Mouse (Mus musculus) right cerebral cortex, postnatal 10 days (tissue): ENCODE measurements around the gene Kat2b.
"Not testable (repeated sequence)": the region's sequence is repeated elsewhere in the genome, so short reads cannot be mapped to it uniquely, and the experiment has no call there.

Experiments
- DNase-seq, 2 experiments: peaks; one replicate each; pipeline ENCODE4 v3.0.0; 2021; ENCODE audit warnings: low spot score in 2 of 2

The Kat2b gene

DNA sequence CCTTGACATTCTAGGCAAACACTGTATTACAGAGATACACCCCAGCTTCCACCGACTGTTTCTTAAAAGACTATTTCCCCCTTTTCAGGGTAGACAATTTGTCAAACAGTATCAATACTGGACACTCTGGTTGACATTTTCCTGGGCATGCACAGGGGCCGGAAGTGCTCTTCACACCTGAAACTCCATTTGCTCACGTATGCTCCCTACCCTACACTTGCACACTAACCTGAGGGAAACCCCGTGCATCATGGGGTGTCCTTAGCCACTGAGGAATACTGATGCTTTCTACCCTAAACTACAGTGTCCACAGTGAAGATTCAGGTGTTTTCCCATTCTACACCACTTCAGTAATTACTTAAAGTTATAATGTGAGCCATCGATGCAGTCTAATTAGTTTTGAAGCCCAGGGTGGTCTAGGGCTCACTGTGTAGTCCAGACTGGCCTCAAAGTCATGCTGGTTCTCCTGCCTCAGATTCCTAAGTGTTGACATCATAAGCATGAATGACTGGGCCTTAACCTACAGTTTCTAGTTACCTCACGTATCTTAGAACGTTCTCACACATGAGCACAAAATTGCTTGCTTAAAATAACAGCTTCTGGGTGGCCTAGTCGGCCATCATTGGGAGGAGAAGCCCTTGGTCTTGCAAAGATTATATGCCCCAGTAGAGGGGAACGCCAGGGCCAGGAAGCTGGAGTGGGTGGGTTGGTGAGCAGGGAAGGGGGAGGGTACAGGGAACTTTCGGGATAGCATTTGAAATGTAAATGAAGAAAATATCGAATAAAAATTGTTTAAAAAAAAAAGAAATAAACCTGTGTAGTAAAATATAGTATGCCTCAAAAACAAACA lies 30.5 kb downstream of the Kat2b start:
- no peak for DNase-seq

DNA sequence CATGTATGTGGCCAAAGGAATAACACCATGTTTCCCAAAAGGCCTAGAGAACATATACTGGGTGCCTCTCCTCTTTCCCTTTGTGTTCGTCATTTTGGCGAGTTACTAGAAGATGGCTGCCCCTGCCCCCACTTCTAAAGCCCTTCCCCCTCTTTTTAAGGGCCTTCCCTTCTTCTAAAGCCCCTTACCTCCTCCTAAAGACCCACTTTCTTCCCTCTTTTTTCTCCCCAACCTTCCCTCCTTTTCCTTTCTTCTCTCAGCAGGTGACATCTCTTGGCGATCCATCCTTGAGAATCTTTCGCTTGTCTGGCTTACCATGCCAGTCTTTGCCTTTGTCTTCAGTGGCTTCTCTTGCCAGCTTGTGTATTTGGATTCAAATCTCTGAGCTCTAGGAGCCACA lies 31.9 kb downstream of the Kat2b start:
- DNase-seq = no peak

DNA sequence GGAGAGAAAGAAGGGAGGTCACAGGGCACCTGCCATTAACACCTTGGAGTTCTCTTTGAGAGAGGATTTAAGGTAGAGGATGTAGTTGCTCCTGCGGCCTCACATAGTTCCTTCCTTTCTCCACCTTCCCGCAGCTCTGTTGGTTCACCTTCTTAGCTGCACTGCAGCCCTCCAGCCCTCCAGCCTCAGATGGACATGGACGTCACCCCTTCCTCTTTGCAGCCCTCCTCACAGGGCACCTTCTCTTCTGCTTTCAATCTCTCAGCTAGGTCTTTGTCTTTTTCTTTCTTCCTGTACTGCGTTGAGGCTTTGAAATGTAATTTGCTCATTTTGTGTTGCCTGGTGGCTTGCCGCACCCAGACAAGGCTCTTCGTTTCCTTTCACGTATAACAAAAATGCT lies 36.6 kb downstream of the Kat2b start:
- not testable (repeated sequence) for DNase-seq

DNA sequence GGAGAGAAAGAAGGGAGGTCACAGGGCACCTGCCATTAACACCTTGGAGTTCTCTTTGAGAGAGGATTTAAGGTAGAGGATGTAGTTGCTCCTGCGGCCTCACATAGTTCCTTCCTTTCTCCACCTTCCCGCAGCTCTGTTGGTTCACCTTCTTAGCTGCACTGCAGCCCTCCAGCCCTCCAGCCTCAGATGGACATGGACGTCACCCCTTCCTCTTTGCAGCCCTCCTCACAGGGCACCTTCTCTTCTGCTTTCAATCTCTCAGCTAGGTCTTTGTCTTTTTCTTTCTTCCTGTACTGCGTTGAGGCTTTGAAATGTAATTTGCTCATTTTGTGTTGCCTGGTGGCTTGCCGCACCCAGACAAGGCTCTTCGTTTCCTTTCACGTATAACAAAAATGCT lies 39.4 kb downstream of the Kat2b start:
- not testable (repeated sequence) for DNase-seq

DNA sequence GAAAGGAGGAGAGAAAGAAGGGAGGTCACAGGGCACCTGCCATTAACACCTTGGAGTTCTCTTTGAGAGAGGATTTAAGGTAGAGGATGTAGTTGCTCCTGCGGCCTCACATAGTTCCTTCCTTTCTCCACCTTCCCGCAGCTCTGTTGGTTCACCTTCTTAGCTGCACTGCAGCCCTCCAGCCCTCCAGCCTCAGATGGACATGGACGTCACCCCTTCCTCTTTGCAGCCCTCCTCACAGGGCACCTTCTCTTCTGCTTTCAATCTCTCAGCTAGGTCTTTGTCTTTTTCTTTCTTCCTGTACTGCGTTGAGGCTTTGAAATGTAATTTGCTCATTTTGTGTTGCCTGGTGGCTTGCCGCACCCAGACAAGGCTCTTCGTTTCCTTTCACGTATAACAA lies 42.3 kb downstream of the Kat2b start:
- DNase-seq = not testable (repeated sequence)

DNA sequence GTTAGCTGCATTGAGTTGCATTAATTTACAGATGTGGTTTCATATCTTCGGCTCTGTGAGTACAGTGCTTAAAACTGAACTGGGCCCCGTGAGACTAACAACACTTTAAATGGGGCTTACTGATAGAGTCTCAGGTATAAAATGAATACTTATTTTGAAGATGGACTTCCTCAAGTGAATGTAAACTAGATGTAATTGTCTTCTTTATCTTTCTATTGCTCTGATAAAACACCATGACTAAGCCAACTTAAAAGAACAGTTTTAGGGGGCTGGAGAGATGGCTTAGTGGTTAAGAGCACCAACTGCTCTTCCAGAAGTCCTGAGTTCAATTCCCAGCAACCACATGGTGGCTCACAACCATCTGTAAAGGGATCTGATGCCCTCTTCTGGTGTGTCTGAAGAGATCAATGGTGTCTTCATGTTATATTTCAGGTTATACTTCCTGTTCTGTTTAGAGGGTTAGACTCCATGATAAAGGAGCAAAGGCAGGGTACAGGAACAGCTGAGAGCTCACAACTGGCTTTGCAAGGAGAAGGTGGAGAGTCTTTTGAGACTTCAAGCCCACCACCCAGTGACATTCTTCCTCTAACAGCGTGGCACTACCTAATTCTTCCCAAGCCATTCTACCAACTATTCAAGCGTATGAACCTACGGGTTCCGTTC lies 50.8 kb downstream of the Kat2b start:
- DNase-seq = no peak

DNA sequence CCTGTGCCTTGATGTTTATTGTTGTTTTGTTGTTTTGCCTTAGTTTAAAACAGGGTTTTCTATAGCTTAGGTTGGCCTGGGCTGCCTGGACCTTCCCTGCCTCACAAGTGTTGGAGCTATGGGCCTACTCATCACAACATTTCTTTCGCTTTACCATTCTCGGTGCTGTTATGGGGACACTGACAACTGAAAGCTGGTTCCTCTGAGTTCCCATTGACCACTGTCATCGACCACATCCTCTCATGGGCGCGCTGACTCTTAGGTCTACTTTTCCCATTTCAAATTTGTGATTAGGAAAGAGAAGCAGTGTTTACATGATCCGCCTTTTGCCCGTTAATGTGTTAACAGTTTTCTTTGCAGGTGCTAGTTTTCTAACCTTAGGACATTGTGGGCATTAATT lies 51.7 kb downstream of the Kat2b start:
- DNase-seq = no peak

DNA sequence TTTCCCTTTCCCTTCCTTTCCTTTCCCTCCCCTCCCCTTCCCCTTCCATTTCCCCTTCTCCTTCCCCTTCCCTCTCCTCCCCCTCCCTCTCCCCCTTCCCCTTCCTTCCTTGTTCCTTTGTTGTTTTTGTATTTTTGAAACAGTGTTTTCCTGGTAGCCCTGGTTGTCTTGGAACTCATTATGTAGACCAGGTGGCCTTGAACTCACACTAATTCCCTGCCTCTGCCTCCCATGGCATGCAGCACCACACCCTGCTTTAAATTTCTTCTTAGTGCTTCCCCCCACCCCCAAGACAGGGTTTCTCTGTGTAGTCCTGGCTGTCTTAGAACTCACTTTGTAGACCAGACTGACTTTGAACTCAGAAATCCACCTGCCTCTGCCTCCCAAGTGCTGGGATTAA lies 52.7 kb downstream of the Kat2b start:
- no peak for DNase-seq

DNA sequence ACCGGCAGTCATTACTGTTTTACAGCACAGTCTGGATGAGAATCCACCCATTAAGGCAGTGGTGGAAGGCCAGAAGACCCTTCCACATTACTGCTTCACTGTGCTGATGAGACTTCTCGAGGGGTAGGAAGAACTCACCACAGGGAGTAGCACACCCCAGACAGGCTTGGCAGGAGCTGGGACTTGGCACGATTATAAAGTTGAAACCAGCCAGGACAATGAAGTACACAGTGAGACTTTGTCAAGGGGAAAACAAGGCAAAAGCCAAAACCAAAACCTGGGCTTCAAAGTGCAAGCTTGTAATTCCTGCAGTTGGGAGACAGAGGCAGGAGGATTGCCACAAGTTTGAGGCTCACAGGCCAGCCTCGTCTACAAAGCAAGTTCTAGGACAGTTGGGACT lies 54.0 kb downstream of the Kat2b start:
- no peak for DNase-seq

DNA sequence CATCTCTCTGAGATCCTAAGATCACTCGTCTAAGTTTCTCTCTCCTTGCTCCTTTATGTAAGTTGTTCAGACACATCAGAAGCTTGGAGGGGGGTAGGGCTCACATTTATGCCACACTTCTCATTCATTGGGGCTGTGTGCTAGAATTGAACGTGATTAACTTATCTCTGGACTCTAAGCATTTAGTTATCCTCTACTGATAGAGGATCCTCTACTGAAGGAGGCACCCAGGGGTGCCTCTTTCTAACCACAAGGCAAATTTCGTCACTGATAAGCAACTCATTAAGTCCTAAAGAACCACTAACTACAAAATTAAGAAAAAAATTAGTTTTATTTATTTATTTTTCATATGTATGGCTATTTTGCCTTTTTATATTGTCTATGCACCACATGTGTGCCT lies 55.5 kb downstream of the Kat2b start:
- no peak for DNase-seq

DNA sequence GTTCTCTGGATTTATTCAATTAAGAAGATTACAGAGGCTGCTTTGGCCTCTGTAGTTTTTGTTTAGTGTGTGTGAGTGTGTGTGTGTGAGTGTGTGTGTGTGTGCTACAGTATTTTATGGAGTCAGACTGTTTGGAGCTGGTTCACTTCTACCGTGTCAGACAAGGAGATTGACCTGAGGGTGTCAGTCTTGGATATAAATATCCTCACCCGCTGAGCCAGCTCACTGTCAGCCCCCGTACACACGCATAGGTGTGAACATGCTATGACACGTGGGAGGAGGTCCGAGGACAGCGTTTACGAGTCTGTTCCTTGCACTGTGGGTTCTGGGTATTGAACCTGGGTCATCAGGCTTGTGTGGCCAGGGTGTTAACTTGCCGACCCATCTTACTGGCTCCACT lies 57.1 kb downstream of the Kat2b start:
- no peak for DNase-seq

DNA sequence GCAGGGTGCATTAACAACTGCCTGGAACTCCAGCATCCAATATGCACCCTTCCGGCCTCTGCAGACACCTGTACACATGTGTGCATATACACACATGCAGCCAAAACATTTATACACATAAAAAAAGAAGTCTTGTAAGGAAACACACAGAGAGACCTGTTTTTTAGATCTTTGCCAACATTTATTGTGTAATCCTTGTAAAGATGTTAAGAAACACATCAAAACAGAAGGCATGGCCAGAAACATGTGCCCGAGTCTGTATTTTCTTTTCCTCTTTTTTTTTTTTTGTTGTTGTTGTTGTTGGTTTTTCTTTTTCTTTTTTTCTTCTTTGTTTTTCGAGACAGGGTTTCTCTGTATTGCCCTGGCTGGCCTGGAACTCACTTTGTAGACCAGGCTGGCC lies 59.5 kb downstream of the Kat2b start:
- DNase-seq = no peak

DNA sequence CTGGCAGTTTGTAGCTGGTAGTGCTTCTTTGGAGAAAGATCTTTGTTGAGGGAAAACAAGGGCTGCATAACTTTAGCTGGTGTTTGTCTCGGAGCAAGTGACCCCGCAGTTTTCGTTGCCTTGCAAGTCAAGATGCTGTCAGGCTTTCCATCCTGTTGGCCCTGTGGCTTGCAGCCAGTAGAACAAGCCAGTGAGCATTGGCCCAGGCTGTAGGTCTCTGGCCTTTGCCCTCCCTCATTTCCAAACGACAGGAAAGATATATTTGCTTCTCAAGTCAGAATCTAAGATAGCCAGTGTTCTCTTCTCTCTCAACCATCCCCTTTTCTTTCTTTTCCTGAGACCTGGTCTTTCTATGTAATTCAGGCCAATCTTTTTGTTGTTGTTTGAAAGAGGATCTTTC lies 60.8 kb downstream of the Kat2b start:
- DNase-seq = no peak

DNA sequence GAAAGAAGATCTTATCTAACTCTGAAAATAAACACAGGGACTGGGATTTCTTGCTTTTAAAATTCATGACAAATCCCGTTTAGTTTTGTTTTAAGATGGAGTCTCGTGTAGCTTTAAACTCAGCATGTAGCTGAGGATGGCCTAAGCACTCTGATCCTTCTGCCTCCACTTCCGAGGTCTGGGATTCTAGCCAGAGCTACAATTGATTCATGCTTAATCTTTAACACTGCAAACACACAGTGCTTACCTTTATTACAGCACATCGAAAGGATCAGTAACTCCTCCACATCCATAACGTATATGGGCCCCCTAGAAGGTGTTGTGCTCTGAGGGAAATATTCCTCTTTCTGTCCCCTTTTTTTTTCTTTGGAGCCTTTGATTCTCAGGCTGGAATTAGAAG lies 61.5 kb downstream of the Kat2b start:
- DNase-seq = no peak

DNA sequence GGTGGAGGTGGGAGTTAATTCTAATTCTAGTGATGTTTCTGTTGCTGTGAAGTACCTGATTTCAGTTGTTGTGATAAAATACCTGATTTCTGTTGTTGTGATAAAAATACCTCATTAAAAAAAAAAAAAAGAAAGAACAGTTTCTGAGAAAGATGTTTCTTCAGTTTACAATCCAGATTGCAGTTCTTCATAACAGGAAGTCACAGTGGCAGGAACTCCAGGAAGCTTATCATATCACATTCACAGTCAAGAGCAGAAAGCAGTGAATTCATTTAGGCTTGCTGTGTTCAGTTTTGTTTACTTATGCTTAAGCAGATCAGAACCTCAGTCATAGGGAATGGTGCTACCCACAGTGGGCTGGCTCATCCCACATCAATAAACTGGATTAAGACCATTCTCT lies 64.7 kb downstream of the Kat2b start:
- no peak for DNase-seq

DNA sequence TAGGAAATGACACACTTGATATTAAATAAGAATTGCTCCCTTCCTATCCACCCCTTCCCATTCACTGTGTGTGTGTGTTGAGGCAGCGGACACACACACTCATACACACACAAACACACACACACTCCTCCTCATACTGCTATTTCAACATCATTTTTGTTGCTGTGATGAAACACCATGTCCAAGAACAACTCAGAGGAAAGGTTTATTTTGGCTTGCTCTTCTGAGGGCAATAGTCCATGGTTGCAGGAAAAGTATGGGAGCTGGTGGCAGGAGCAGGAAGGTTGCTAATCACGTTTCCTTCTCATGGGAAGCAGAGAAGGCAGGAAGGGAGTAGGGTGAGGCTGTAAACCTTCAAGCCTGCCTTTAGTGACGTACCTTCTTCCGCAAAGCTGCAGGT lies 76.7 kb downstream of the Kat2b start:
- no peak for DNase-seq

DNA sequence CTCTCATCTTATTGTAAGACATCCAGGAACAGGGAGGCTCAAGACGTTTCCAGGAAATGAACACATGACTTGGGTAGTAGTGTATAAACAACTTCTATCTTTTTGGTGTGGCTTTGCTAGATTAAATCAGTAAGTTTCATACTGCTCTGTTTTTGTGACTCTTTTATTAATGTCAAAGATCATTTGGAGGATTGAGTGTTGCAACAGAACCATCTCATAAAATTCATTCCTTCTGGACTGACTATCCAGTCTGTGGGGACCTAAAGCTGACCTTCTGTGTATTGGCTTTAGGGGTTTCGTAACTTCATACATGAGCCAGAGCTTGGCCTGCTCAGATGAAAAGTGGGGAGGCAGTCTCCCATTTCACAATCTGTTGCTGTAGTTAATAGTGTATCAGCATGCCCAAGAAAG lies 83.6 kb downstream of the Kat2b start:
- no peak for DNase-seq

DNA sequence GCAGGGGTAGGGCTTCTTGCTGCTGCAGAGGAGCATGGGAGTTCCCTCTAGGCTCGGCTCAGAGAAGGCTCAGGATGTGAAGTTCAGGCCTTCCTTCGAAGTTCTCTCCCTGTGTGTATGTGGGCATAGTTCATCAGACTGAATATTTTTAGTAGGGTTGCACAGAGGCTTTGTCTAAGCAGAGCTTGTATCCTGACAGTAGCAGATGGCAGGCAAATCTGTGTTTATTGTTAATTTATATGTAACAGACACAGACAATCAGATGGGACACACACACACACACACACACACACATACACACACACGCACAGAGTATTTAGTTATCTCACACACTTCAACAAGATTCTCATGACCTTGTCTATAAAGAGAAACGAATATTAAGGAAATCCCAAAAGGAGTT lies 87.9 kb downstream of the Kat2b start:
- no peak for DNase-seq

DNA sequence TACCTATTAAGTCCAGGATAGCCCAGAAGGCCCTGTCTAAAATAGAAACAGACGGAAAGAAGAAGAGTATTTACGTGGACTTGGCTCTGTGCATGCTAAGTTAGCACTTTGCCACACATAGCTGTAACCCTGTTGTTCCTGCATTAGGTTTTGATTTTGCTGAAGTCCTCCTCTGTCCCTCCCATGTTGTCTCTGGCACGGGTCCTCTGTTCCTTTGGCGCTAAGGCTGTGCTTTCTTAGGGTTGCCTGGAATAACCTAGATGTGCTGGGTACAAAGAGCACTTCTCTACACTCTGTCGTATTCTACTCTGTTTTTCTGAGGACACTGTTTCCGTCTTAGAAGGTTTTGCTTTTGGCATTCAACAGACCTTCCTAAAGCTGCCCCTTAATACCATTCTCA lies 88.4 kb downstream of the Kat2b start:
- DNase-seq = no peak

DNA sequence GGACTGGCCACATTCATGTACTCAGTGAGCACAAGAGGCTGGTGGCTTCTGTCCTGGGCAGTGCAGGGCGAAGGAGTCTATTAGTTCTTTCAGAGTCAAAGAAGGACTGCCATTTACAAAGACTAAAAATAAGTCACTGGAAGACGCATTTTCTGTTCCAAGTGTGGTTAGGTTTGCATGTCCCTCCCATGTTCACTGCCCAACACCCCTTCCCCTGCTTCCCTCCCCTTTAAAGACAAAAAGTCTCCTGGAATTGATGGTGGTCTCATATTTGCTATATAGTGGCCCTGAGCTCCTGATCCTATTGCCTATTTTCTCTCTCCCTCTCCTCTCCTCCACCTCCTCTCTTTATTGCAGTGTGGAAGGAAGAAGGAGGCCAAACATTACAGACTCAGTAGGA lies 89.3 kb downstream of the Kat2b start:
- DNase-seq = no peak

DNA sequence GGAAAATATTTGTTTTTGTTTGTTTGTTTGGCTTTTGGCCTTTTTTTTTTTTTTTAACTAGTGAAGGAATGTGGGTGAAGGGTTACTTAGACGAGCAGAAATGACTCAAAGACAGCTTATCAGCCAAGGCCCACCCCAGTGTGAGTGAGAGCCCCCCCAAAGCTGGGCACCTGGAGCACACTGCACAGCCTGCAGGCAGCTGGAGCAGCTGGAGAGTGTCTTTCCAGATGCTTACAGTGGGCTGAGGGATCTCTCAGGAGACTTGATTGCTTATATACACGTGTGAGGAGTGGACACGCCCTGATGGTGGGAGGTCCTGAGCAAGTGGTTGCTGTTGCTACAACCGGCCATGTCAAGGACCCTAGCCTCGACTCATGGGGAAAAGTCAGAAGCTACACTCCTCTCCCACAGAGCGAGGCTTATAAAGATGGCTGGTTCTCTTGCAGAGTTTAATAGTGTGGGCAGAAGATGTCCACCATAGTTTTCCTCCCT lies 89.8 kb downstream of the Kat2b start:
- DNase-seq = no peak

DNA sequence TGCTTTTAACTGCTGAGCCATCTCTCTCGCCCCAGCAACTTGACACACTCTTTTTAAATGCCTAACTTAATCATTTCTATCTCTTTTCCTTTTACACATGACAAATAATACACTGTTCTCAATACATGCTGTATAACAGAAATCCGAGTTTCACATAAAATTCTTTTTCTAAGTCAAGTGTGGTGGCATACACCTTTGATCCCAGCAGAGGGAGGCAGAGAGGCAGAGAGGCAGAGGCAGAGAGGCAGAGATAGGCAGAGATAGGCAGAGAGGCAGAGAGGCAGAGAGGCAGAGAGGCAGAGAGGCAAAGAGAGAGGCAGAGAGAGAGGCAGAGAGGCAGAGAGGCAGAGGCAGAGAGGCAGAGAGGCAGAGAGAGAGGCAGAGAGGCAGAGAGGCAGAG lies 90.7 kb downstream of the Kat2b start:
- not testable (repeated sequence) for DNase-seq

DNA sequence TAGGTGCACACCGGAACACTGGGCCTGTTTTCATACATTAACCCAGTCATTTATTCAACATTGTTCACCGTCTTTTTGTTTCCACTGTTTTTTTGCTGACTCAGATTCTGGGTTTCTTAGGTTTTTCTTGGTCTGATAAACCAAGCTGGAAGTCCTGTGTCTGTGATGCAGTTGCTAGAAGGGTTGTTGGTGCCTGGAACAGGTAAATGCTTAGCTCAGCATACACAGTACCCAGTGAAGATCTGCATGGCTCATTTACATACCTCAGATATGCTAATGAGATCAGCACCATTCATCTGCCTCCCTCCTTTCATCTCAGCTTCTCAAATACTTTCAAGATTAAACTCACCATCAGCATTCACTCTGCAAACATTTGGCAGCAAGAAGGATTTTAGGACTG lies 92.0 kb downstream of the Kat2b start:
- no peak for DNase-seq
